Mouse (Mus musculus): ENCODE measurements at regions not wholly inside any gene's neighbourhood (a gene's known extent, or its start where the extent isn't known, plus 50 kb on each side); places are given as distances from the start of the nearest gene placed in this dataset.

DNA sequence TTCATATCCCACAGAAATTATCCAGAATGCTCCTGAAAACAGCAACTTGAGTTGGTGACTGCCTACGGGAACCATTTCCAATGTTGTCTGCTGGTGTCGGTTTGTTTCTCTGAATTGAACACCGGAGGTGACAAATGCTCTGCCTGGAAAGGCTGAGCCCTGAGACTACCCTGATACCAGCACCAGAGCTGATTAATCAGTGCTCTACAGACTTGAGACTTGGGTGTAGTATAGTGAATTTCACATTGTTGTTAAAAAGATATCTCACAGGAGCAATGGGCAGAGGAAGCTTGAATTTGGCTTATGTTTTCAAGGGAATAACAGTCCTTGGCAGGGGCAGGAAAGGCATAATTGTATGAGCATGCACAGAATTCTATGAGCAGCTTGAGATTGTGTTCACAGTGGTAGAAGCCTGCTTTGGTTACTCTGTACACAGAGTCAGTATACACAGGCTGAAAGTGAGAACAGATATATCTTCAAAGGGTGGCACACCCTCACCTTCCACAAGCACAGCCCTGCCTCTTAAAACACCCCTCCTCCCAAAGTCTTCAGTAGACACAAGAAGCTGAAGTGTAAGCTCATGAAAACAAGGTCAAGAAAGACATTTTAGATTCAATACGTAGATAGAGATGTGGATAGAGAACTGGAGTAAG lies 447.1 kb downstream of the Meis1 start:
- DNase-seq = no peak

DNA sequence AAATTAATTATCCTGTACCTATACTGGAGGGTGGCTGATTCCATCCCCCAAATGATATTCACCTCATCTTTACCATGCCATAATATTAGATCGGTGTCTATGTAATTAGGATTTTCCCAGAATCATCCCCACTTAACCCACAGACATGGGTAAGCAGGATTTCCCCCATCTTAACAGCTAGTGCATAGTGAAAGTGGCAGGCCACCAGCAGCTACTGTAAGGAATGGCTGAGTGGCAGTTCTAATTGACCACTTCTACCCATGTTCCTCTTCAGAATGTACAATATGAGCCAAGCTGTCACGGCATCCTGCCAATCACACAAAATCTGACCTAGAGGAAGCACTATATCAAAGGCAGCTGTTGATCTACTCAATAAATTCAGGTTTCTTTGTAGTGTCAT lies 455.8 kb downstream of the Meis1 start:
- DNase-seq = no peak

DNA sequence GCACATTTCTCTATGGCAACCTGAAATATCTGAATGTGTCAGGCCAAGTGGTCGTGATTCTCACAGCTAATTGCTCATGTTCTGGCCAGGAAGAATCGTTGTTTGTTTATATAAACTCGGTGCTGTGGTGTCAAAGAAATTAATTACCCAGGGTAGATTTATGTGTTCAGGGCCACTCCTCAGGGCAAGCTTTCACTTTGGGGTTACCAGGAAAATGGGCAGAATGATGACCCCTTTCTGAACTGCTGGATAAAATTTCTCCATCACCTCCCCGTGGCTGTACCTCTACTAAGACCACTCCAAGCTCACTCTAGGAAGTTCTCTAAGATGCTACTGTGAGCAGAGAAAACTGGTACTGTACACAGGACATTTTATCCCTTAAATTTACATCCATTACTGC lies 460.1 kb downstream of the Meis1 start:
- no peak for DNase-seq

DNA sequence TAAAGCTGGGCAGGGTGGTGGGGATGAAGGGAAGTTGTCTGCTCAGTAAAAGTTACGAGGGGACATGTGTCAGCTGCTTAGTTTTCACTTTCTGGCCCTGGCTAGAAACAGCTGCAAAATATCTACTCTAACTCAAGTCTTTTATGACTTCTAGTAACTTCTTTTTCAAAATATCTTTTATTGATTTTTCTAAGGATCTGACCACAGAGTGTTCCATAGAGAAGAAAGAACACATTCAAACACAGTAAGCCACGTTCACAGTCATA lies 483.3 kb downstream of the Meis1 start:
- DNase-seq = peak; percentile 11

DNA sequence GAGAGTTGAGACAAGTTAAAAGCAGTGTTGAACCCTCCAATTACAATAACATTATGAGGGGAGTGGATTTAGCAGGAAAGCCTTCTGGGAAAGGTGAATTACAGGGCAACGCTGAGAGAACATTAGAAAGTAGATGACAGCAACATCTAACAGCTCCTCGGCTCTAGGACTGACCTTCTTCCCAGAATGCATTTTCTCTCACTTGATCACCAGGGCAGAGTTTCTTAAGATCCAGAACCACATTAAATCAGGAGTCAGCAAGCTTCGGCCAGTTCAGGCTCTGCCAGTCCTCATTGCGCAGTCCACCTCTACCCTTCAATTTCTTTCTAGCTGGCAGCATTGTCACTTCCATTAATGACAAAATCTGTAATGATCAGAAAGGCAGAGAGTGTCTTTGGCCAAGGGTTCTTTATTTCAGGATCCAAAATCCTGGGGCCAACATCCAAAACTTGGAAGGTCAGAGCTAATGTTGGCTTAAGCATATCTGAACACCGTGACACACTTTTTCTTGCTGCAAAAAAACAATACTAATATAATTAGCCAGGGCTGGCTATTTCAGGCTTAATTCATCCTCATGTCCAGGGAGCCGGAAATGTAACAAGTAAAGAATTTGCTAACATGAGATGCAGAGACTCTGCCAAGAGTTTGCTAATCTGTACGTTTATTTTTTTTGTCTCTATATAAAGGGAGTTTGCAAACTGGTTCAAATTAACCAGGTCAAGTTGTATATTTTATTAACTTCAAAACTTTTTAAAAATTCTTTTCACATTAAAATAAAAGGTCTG lies 483.8 kb downstream of the Meis1 start:
- DNase-seq = peak; percentile 5

DNA sequence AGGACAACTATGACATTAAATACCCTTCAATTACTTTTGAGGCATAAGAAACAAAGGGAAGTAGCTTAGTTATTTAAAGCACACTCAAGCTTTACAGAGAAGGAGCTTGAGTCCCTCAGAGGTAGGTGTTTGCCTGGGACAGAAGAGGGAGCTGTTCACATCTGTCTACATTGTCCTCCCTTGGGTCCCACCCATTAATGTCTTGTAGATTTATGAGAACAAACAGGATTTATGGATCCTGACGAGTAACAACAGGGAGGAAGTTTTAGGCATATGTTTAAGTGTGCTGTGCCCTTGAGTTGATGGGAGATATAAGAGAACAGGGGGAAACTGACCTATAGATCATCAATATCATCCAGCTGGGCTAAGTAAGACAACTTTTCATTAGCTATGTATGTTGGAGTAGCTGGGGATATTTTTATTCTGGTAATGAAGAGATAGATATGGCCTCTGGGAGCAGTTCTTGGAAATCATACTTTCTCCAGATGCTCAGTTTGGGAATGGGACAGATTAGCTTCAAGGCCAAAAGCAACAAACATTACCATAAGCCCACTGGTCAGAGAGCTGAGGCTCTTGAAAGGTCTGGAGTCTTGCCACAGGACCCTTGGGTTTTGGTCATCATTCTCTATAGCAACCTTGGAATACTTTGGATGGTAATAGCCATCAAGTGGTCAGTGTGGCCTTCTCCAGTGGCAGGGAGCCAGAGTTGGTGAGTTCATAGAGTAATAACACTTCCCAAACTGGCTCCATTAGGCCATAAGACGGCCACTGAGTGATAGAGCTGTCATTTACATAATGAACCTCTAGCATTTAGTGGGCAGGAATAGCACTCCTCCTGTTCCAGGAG lies 487.3 kb downstream of the Meis1 start:
- DNase-seq = no peak

DNA sequence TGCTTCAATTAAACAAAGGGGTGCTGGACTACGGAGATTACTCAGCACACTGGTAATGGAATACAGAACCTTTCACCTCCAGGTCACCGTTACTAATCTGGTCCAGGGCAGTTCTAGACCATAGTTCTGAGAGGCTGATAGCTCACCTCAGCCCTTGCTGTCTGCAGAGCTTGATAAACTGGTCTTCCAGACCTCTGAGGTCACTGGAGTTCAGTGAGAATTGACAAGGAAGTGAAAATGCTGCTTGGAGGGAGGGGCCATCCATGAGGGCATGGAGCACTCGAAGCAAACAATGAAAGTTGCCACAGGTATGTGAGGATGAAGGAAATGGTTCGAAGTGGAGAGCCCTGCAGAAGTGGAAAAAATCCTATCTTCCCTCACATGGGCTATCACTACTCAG lies 490.2 kb downstream of the Meis1 start:
- DNase-seq = no peak

DNA sequence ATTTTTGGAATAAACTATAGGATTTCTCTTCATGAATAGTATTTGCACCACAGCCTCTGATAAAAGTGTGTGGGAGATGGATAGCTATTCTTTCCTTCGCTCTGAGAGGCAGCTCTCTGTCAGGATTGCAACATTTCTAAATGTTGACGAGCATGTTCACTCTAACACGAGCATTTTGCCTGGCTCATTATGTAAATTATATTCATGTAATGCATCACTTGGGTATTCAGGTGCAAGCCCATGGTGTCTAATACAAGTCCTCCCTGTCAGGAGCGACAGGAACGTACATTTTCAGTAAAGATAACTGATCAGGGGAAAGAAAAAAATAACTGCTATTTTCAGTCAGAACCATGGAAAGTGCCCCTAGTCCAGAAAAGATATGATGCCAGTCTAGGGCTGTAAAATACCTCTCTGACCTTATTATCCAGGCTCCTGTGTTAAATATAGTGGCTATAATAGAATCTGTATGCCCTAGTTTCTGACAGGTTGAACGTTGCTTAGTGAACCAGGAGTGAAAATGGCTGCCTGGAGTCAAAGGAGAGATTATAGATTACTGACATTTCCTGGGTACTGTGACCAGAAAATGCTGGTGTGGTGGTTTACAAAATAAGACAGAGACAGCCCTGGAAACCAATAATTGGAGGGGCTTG lies 523.6 kb downstream of the Meis1 start:
- no peak for DNase-seq

DNA sequence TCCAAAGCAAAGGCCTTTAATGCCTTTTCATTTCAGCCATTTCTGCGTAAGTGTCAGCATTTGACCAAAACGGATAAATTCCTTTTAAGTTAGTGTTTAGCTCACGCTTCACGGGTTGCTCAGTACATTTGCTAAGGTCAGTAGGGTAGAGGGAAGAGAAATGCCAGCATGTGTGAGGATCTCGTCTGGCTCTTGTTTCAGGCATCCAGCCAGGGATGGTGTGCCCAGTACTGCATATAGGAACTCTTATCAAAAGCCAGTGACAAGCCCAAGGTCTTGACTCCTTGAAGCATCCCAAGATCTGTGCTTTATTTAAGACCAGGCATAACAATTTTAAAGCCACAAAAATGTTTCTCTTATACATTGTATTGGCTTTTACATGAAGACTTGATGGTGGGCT lies 524.8 kb downstream of the Meis1 start:
- no peak for DNase-seq

DNA sequence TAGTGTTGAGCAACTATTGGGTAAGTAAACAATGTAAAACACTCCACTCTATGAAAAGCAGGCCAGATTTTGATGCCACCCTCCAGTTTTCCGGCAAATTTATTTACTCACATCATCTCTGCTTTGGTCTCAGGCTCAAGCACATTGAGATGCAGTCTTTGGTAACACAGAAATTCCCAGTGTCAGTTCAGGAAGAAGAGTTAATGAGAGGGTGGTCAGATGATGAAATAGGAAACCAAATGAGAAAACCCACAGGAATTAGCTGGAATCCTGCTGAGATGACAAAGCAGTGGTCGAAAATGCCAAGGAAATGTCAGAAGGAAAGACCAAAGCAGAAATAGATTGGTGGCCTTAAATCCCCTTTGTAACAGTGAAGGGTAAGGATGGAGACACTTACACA lies 525.7 kb downstream of the Meis1 start:
- peak; percentile 15 for DNase-seq

DNA sequence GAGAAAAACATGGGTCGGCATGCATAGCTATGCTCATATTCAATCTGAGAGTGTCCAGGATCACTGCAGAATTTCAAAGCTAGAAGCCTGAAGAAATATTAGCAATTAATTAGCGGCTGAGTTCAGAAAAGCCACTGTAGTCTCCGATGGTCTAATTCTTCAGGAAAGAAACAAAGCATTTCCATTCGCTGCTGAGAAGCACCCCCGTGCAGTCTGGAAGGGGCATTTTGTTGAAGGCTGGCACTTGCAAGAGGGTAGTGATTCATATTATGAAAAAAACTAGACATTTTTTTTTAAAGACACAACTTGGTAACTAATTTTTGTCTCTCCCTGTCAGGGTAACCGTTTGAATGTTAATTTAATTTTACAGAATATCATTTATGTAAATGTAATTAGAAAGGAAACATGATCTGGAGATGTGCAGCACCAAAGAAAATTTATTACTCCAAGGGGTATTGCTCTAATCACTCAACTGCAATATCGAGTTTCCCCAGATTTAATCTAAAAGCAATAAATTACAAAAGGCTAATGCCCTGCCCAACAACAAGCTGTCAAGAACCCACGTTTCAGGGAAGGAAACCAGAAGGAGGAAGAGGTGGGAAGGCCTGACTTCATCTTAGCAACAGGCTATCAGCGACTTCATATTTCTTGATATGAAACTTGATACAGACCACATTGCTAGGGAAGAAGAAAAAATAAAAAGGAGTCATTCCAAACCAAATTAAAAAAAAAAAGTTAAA lies 529.1 kb downstream of the Meis1 start:
- DNase-seq = no peak

DNA sequence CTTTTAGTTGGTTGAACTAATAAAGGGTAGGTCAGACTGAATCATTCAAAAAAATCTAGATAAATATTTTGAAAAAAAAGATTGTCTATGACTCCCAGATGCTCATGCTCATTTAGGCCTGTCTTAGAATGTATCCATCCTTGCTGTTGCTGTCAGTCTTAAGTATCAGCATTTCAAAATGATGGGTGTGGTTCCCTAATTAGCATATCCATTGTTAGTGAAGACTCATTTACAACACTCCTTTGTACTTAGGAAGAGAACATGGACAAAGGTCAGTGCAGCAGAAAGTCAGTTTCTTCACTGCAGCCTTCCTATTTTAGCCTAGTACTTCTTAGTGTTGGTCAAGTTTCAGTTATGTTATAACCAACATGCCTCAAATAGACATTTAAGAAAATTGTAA lies 525.2 kb upstream of the Etaa1 start:
- no peak for DNase-seq

DNA sequence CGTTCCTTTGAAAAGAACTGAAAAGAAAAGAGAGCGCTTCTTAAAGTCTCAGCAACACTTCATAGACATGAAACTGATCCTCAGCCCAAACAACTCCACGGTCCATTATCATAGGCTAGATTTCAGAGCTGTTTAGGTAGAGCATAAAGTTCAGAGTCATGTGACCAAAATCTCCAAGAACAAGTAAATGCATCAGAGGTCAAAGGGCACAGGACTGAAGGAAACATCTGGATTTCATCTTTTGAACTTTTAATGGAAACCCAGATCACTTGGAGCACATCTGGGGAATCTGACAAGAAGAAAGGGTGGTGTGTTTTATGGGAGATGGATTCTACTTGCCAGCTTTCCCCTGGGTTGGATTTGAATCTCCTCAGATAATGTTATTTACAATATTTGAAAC lies 497.6 kb upstream of the Etaa1 start:
- DNase-seq = no peak

DNA sequence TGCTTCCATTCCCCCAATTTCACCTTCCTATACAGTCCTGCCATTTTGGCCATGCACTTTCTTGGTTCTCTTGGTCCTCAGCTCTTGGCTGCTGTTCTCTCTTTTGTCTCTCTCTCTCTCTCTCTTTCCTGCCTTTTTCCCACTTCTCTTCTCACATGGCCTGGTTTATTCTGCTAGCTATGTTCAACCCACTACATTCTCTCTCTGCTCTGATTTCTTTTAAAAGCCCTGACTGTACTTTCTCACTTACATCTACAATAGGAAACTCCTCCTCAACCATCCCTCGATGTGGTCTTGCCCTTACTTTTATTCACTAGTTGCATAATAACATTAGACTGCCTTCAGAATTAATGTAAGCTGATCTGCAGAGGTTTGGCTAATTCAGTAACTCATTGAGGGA lies 495.2 kb upstream of the Etaa1 start:
- no peak for DNase-seq

DNA sequence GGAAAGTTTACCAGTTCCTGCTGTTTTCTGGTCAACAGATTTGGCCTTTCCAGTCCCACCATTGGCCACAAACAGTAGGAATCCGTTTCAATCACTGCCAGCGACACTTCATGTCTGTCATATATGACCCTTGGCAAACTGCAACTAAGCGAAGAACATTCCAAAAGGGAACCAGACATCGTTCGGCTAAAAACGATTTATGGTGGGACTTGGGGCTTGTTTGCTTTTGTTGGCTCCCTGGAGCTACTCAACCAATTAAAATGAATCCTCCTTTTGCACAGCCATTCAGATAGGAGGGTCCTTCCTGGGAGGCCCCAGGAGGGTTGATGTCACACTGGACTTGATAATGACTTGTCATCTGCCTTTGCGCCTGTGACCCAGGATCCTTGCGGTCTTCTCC lies 490.9 kb upstream of the Etaa1 start:
- peak; percentile 12 for DNase-seq

DNA sequence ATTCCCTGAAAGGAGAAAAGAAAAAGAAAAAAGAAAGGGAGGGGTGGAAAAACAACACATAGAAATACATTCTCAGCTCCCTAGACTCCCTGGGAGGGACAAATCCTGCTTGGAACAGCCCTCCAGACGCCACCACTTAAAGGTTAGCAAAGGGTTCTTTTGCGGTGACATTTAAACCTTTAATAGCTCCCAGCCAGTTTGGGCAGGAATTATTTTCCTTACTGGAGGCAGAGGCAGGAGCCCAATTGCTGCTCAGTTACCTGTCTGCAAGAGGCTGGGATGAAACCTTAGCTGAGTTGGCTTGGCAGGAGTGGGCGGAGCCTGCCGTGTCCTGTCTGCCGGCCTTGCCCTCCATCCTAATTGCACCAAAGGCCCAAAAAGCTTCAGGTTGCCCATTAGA lies 490.4 kb upstream of the Etaa1 start:
- DNase-seq = no peak

DNA sequence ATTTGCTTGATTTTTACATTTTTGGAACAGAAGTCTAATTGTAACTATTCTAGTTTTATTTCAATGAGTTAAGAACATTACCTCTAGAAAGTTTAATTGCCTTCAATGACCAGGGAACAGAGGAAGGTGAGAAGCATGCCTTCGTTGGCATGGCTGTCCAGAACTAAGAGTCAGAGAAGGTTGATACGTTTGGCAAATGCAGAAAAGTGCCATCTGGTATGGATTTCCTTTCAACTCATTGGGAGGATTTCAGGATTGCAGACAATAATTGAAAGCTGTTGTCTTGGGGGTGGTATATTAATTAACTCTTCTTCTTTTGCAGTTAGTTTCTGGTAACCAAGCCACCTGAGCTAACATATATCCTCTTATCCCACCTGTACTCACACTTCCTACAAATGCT lies 489.5 kb upstream of the Etaa1 start:
- no peak for DNase-seq

DNA sequence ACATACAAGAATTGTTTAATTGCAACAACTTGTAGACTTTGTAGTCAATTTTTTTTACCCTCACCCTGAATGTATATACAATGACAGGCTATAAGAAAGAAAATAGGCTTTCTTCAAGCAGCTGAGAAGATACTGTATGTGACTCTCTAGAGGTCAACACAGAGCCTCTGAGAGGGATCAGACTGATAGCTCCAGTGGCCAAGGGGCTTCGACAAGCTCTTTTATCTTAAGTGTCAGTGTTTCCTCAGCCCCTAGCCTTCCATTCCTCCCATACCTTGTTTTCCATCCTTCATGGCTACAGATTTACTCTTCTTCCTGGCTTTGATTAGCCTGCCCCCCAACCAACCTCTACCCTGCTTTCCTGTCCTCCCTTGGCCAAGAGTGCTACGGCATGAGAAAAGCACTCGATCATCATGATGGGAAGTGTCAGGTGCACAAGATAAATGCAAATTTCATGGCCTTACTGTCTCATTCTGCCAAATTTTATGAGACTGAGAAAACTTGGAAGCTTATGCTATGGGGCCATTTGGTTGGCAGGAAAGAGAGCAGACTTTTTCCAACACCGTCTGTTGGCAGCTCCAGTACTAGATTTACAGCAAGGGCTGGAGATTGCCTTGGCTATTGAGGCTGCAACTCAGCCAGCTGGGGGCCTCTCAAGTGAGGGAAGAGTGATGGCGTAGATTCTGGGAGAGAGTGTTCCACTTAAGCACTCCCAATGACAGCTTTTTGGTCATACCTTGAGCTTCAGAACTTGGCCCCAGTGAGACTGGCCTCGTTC lies 484.3 kb upstream of the Etaa1 start:
- DNase-seq = no peak

DNA sequence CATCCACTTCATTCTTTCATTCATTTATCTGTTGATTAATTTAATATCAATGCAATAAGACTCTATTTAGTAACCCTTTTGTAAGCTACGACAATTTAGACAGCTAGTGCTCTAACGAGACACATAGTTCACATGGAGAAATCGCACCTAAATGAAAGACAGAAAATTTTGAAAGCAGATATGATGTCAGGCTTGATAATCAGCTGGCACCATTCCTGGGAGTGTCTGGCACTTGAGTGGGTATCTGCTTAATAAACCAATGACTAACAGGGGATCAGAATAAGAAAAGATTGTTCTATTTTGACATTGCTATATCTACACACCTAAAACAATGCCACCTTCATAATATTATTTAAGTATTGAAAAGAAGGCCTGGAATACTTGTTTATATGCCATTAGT lies 467.4 kb upstream of the Etaa1 start:
- DNase-seq = no peak

DNA sequence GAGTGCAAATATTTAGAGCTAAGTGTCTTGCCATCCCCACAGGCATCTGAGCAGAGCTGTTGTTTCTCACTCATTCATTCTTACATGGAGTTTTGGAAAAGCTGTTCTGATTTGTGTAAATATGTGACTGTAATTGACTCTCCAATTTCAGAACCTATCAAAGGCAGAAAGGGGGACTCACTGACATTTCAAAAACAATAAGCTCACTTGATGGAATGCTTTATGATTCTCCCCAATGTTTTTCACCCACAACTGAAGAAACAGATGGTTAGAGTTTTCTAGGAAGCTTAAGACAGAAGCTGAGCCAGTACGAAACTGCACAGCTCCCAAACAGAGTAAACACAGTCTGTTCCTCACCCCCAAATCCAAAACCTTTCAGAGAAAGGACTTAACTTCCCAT lies 460.1 kb upstream of the Etaa1 start:
- DNase-seq = no peak

DNA sequence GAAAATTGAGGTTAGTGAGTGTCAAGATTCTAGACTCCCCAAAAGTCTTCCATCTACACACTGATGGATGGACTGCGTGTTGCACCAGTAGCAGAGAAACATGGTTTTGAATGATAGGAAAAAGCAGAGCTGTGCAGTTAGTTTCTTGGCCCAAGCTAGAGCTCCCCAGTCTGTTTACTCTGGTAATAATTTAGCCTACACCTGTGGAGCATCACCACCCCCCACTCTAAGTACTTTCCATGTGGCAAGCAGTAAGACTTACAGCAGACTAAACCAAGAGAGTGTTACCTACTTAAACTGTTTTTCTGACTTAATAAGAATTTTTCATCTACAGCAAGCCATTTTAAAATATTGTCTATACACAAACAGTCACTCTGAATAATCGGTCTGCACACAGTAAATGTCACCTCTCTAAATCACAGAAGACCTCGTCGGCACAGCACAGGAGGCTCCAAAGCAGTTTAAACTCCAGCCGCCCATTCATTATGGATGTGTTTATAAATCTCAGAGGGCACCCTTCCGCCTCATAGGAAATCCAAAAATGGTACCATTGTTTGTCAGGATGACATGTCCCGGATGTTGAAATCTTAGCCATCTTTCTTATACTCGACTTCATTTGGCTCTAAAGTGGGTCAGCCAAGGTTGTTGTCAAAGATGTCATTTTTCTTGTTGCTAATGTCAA lies 454.5 kb upstream of the Etaa1 start:
- peak; percentile 9 for DNase-seq

DNA sequence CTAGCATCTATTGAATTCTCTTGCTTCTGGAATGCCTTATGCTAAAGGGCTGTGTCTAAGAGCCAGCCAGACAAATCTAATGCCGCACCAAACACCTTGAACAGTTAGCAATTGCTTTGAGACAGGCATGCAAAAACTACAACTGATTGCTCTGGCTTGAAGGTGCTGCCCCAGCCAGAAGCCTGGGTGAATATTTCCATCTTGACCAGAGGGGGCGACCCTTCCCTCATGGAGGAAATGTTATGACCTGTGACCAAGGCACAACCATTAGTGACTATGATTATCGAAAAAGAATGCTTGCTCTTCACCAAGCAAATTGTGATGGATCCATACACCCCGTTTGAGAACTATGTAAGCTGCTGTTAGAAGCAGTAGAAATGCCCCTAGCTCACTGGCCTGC lies 445.9 kb upstream of the Etaa1 start:
- no peak for DNase-seq
